Mouse (Mus musculus) hindbrain, embryonic 14.5 days (tissue): Measurements from ENCODE around the gene Gnb1. TPM values are rescaled to one million over a fixed set of nuclear protein-coding genes. Genes with fewer than 3 reads are reported as not detected.

Source experiments
- ATAC-seq: fragments of 200-750 bp; cut with Nextera tagmentation; 2 replicates; pipeline ENCODE4 v1.8.0; 2017; ENCODE audit warnings: moderate number of reproducible peaks, mild to moderate bottlenecking, moderate TSS enrichment, moderate library complexity; ENCODE audit not compliant: low FRiP score
- DNase-seq: peaks from one replicate; pipeline ENCODE4 v3.0.0-alpha.2; 2015; ENCODE audit warnings: low spot score
- H3K27ac ChIP-seq: fragments of 300-500 bp; sonication (generic); 2 replicates; pipeline ENCODE4 v1.5.1; 2014; ENCODE audit warnings: mild to moderate bottlenecking, moderate library complexity
- H3K27me3 ChIP-seq: fragments of 300-500 bp; sonication (generic); 2 replicates; pipeline ENCODE4 v1.6.1; 2014; ENCODE audit warnings: mild to moderate bottlenecking, low read length, mixed read lengths; ENCODE audit not compliant: control insufficient read depth, insufficient read depth
- H3K36me3 ChIP-seq: fragments of 300-500 bp; sonication (generic); replicated peaks from 2 replicates; pipeline ENCODE4 v1.6.1; 2014; ENCODE audit not compliant: control insufficient read depth, insufficient read depth
- H3K4me1 ChIP-seq: fragments of 300-500 bp; sonication (generic); replicated peaks from 2 replicates; pipeline ENCODE4 v1.6.1; 2014; ENCODE audit warnings: antibody characterized with exemption, low read length, mixed read lengths; ENCODE audit not compliant: control insufficient read depth, insufficient read depth
- H3K4me2 ChIP-seq: fragments of 300-500 bp; sonication (generic); replicated peaks from 2 replicates; pipeline ENCODE4 v1.6.1; 2014; ENCODE audit warnings: mild to moderate bottlenecking, moderate library complexity
- H3K4me3 ChIP-seq: fragments of 300-500 bp; sonication (generic); replicated peaks from 2 replicates; pipeline ENCODE4 v1.5.1; 2014; ENCODE audit warnings: mild to moderate bottlenecking, low read length
- H3K9ac ChIP-seq: fragments of 300-500 bp; sonication (generic); 2 replicates; pipeline ENCODE4 v1.6.1; 2014
- H3K9me3 ChIP-seq: fragments of 300-500 bp; sonication (generic); 2 replicates; pipeline ENCODE4 v1.6.1; 2016; ENCODE audit warnings: low read length; ENCODE audit not compliant: control insufficient read depth
- WGBS: fragments of 180-500 bp; shearing (Covaris S2); extraction: QIAGEN DNeasy Blood & Tissue Kit; methylation state at CpG from one replicate; pipeline ENCODE4 v1.1.7; 2014; 5-methylcytosine and 5-hydroxymethylcytosine counted together
- polyA plus RNA-seq: library from polyadenylated mRNA; unstranded; fragments of >200 nt; fragmentation: Nextera tagmentation; extraction: Ambion mirVana; gene quantifications from 2 replicates; pipeline ENCODE4 v1.2.1, GENCODE M21; 2014

The Gnb1 gene
- polyA plus RNA-seq, 1 experiment from 2014 or later: 1,126 TPM

DNA sequence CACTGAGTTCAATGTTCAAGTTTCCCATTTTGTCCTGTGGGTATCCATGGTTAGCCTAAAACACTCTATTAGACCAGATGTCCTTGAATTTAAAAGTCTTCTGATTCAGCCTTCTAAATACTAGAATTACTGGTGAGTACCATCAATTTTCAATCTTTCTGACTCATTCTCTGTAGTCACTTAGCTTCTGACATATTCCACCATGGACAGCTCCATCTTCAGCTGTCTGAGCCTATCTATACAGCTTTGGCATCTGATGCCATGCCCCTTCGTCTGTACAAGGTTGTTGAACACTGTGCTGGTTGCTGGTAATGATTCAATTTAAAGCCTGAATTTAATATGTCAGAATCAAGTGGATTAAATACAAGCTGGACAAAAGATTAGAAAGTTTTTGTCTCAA, 64.3 kb downstream of the Gnb1 start:
- no peaks in the 10 kb centered on the region for H3K4me1 ChIP-seq
- no peak overlapping the region for H3K4me3 ChIP-seq
- H3K27ac ChIP-seq: no peak overlapping the region
- H3K4me2 ChIP-seq: no peak overlapping the region
- ATAC-seq (no peak), DNase-seq (no peak)
- no peaks in the 10 kb centered on the region for H3K27me3 ChIP-seq
- no peak overlapping the region for H3K9ac ChIP-seq
- H3K36me3 ChIP-seq: peaks cover 100% of the 10 kb centered on the region
- WGBS: 77% methylated on average over 1 of the region's 1 CpGs
- H3K9me3 ChIP-seq: no peaks in the 10 kb centered on the region

DNA sequence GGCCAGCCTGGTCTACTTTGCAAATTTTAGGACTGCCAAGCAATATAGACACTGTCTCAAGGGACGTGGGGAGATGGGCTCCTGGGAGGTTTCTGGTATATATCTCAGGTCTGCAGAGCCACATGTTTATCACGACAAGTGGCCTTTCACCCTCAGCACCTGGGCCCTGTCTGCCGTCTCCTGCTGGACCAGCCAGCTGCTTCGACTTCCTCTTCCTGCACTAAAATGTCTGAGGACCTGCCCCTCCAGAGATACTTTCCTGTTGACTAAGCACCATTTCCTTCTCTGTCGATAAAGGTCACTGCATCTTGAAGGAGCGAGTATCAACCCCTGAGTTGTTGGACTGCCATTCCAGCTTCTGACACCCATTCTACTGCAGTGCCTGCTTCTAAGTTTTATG, 68.3 kb downstream of the Gnb1 start:
- no peak overlapping the region for H3K27ac ChIP-seq
- H3K9ac ChIP-seq: no peak overlapping the region
- no peaks in the 10 kb centered on the region for H3K27me3 ChIP-seq
- WGBS: 82% methylated on average over 6 of the region's 6 CpGs
- H3K4me1 ChIP-seq: peaks cover 9% of the 10 kb centered on the region; the same call in 1 of the 2 replicates
- no peak for DNase-seq
- no peak for ATAC-seq
- no peaks in the 10 kb centered on the region for H3K9me3 ChIP-seq
- H3K4me3 ChIP-seq: no peak overlapping the region
- H3K4me2 ChIP-seq: no peak overlapping the region
- peaks cover 69% of the 10 kb centered on the region for H3K36me3 ChIP-seq

DNA sequence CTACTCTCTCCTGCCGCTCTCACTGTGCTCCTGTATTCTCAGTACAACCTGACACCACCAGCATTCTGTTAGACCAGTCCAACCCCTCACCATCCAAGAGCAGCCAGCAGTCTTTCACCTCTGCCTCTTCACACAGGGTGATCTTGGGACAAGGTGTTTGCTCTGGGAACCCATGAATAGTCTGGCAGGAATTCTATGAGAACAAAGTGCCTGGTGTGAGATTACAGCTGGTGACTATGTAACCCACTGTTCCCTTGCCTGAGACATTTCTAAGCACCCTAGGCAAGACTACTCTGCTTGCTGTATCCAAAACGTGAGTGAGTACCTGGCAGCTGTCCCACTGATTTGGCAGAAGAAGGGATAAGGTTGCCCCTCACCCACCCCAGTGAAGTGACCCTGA, 69.8 kb downstream of the Gnb1 start:
- no peak overlapping the region for H3K4me3 ChIP-seq
- ATAC-seq (no peak), DNase-seq (no peak)
- H3K4me2 ChIP-seq: no peak overlapping the region
- H3K27me3 ChIP-seq: no peaks in the 10 kb centered on the region
- peaks cover 21% of the 10 kb centered on the region for H3K4me1 ChIP-seq
- peaks cover 54% of the 10 kb centered on the region for H3K36me3 ChIP-seq
- H3K9ac ChIP-seq: no peak overlapping the region
- WGBS: 63% methylated on average over 2 of the region's 2 CpGs
- no peak overlapping the region for H3K27ac ChIP-seq
- H3K9me3 ChIP-seq: no peaks in the 10 kb centered on the region

DNA sequence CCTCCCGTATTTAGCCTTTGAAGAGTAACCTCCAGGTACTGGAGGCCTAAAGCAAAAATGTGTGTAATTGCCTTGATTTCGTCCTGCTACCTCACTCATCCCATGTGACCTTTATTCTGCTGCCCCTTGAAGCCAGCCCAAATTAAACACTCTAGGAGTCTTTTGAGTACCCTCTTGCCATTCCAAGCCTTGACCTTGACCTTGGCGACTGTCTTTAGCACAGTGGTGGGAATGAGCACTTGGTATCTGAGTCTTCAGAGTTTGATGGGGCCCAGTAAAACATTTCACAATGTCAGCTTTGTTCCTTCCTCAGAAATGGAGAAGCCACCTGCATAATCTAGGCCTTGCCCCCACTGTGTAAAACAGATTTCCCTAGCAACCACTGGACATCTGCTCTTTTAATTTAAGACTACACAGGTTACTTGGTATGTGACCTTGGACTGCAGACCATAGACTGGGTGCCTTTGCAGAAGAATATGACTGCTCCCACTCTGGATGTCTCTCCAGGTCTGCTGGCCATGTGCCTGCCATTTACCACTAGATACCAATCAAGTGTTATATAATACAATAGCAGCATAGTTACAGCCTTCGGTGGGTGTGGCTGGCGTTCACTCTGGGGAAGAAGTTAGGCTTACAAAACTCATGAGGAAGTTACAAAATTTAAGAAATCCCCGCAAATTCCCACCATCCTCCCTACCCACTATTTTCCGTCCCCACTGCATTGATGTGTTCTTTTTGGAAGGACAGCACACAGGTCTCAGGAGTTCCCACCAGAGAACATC, 70.7 kb downstream of the Gnb1 start, which contains the start of gene Nadk:
TSS of gene Nadk (plus strand) at position 718 of the 782 bp plus-strand sequence.
- ATAC-seq (no peak), DNase-seq (no peak)
- peaks cover 21% of the 10 kb centered on the region for H3K4me1 ChIP-seq
- peak within 1 kb of the TSS; percentile 86 for H3K27ac ChIP-seq
- WGBS: 78% methylated on average over 7 of the region's 7 CpGs
- H3K4me2 ChIP-seq: peak within 1 kb of the TSS; percentile 54
- H3K27me3 ChIP-seq: no peaks in the 10 kb centered on the region
- H3K9ac ChIP-seq: peak within 1 kb of the TSS; percentile 51; the same call in 1 of the 2 replicates
- peak within 1 kb of the TSS; percentile 78 for H3K4me3 ChIP-seq
- peaks cover 45% of the 10 kb centered on the region for H3K36me3 ChIP-seq
- H3K9me3 ChIP-seq: no peaks in the 10 kb centered on the region

DNA sequence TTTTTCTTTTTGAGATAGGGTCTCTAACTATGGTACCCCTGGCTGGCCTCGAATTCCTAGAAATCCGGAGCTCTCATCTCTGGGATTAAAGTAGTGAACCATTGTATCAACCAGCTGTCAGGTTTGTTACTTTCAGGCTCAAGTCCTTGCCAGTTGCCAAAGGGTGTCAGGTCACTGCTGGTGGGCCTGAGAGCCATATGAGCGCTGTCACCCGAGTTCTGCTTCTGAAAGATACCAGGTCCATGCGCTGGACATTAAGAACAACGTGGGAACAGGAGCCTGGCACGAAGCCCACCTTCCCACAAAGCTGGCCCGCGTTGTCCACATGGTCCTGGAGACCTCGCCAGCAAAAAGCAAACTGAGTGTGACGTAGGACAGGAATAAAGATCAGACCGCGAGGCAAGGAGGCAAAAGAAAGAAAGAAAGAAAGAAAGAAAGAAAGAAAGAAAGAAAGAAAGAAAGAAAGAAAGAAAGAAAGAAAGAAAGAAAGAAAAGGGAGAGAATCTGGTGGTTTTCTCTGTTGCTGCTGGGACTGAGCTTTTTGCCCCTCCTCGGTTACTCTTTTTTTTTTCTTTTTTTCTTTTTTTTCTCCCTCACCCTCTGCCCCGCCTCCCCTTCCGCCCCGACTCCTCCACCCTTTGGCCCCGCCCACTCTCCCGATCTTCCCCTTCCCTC, 71.7 kb downstream of the Gnb1 start:
- peak overlapping the region; percentile 78 for H3K4me3 ChIP-seq
- peak overlapping the region; percentile 51; the same call in 1 of the 2 replicates for H3K9ac ChIP-seq
- H3K9me3 ChIP-seq: no peaks in the 10 kb centered on the region
- peaks cover 35% of the 10 kb centered on the region for H3K36me3 ChIP-seq
- no peak for ATAC-seq
- 5% methylated on average over 18 of the region's 19 CpGs for WGBS
- peak overlapping the region; percentile 54 for H3K4me2 ChIP-seq
- H3K4me1 ChIP-seq: peaks cover 21% of the 10 kb centered on the region
- peak; percentile 46 for DNase-seq
- peak overlapping the region; percentile 86 for H3K27ac ChIP-seq
- H3K27me3 ChIP-seq: no peaks in the 10 kb centered on the region

DNA sequence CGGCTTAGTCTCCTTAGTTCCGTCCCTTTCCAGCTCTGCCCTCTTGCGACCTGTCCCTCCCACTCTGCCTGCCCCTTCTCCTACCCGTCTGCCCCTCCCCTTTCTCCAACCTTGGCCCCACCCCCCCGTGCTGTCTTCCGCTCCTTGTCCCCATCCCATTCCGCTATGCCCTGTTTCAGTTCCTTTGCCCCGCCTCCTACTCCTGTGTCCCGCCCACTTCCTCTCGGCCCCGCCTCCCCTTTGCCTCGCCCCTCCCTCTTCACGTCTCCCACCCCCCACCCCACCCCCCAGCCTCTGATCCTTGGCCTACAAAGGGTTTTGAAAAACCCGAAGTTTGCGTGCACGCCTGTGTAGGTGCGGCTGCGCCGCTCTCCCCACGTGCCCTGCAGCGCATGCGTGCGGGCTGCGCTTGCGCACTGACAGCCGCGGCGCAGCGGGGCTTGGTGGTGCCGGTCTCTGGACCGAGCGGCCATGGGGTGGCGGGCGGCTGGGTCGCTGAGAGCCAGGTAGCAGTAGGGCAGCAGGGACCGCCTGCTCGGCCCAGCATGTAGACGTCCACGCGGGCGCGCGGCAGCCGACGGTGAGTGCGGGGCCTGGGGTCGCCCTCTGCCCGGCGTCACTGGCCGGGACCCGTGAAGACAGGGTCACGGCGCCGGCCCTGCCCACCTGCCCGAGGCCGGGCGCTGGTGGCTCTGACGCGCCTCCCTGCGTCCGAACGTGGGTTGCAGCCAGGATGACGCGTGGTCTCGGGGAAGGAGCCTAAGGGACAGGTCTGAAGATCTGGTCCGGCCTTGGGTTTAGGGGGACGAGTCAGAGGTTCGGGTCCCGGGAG, 72.5 kb downstream of the Gnb1 start:
- Histone ChIP-seq H3K4me2 (peak overlapping the region; percentile 54), H3K36me3 (peaks cover 28% of the 10 kb centered on the region), H3K9ac (peak overlapping the region; percentile 79), H3K4me3 (peak overlapping the region; percentile 78), H3K4me1 (peaks cover 21% of the 10 kb centered on the region), H3K9me3 (no peaks in the 10 kb centered on the region), H3K27ac (peak overlapping the region; percentile 87), H3K27me3 (no peaks in the 10 kb centered on the region)
- peak; percentile 94 for DNase-seq
- WGBS: 1% methylated on average over 66 of the region's 69 CpGs
- ATAC-seq: peak; percentile 97

DNA sequence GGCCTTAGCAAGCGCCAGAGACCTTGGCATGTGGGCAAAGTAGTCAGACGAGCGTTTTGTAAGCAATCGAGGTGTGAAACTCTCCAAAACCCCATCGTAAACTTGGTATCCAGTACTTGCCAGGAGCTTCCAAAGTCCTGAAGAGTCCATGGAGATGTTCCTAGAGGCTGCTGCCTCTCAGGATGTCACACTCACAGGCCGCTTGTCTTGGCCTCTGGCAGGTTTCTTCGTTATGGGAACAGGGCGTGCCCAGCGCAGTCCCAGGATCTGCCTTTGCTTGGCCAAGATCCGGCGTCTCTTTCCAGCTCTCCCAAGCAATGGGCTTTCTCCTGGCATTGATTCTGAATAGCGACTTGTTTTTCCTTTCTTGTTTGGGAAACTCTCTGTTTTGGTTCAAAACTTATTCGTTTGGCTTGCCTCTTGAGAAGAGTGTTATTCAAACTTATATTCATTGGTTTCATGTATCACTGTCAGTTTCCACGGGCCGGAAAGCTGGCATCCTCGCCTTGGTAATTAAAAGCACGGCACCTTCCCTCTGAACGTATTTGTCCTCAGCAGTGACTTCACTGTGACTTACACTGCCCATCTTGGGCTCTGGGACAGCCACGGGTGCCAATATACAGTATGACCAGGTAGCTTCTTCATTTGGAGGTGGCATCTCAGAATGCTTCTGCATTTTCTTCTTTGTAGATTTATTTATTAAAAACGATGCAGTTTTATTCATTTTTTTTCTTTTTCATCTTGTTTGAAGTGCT, 73.3 kb downstream of the Gnb1 start:
- H3K9me3 ChIP-seq: no peaks in the 10 kb centered on the region
- H3K27me3 ChIP-seq: no peaks in the 10 kb centered on the region
- DNase-seq: no peak
- WGBS: 19% methylated on average over 20 of the region's 20 CpGs
- peaks cover 19% of the 10 kb centered on the region for H3K36me3 ChIP-seq
- peak overlapping the region; percentile 79 for H3K9ac ChIP-seq
- H3K4me2 ChIP-seq: peak overlapping the region; percentile 54
- ATAC-seq: no peak
- peak overlapping the region; percentile 87 for H3K27ac ChIP-seq
- peak overlapping the region; percentile 78 for H3K4me3 ChIP-seq
- H3K4me1 ChIP-seq: peaks cover 21% of the 10 kb centered on the region

DNA sequence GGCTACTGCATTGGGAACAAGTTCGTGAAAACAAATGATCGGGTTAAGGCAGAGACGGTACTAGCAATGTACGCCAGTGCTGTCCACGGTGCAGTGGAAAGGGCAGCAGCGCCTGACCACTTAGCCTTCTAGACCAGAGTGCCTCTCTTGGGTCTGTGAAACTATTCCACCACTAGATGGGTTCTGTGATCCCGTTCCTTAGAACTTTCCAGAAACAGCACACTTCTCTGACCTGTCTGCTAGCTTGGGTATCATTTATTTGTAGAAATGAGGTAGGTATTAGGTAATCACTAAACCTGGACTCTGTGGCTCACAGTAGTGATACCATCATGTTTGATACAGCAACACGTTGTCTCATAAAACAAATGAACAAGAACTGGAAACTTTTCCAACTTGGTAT, 75.4 kb downstream of the Gnb1 start:
- Histone ChIP-seq H3K27ac (no peak overlapping the region), H3K36me3 (no peaks in the 10 kb centered on the region), H3K4me2 (no peak overlapping the region), H3K4me1 (peaks cover 21% of the 10 kb centered on the region), H3K9ac (no peak overlapping the region), H3K9me3 (no peaks in the 10 kb centered on the region), H3K4me3 (no peak overlapping the region), H3K27me3 (no peaks in the 10 kb centered on the region)
- no peak for ATAC-seq
- WGBS: 81% methylated on average over 8 of the region's 8 CpGs
- no peak for DNase-seq
